Mouse (Mus musculus) activated CD4-positive, CD25-positive, alpha-beta regulatory T cell (primary cell): ENCODE data around the gene Cdan1. TPM values are rescaled to one million over a fixed set of nuclear protein-coding genes. Genes with fewer than 3 reads are reported as not detected.

Experiments used
- polyA plus RNA-seq, 2 experiments: library from polyadenylated mRNA; unstranded; fragments of 100-300 nt; shearing (Covaris generic); gene quantifications; one replicate each; pipeline ENCODE4 v1.2.1; 2017

Cdan1 gene
- 10 to 100 TPM; 23.1 to 27.2 TPM for polyA plus RNA-seq

DNA sequence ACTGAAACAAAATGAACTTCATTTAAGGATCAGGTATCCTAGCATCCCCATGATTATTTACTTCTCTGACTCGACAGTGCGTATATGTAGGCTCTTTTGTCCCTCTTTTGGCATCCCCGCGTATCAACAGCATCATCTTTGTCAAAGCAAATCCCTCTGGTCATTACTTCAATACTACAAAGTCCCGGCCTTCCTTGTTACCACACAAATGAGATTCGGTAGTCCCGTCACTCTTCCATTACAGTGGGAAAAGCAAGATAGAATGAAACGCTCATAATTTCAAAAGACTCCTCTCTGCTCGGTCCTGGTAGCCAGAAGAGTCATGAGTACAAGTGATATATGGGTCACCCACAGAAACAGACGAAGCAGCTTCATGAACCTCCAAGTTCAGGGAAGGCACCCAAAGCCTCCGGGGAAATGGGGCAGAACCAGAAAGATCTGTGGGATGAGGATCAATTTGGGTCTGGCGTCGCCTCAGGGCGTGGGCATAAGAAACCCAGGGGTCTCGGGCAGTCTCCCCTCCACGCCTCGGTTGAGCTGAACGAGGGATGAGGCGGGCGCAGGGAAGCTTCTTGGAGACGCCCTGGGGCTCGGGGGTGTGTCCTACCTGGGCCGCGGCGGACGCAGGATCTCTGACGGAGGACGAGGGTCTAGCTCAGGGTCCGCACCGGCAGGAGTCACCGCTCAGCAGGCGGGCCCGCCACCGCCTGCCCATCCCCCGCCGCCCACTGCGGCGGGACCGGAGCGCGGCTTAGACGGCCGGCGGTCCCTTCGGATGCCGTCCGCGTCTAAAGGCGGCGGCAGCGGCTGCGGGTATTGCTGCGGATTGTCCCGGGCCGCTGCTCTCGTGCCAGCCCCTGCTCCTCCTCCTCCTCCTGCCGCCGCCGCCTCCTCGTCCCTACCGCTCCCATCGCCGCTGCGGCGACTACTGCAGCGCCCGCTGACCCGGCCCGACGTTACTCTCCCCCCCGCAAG, at the start of gene Cdan1:
Cdan1 (minus strand) TSS at position 680 of the 975 bp plus-strand sequence.

DNA sequence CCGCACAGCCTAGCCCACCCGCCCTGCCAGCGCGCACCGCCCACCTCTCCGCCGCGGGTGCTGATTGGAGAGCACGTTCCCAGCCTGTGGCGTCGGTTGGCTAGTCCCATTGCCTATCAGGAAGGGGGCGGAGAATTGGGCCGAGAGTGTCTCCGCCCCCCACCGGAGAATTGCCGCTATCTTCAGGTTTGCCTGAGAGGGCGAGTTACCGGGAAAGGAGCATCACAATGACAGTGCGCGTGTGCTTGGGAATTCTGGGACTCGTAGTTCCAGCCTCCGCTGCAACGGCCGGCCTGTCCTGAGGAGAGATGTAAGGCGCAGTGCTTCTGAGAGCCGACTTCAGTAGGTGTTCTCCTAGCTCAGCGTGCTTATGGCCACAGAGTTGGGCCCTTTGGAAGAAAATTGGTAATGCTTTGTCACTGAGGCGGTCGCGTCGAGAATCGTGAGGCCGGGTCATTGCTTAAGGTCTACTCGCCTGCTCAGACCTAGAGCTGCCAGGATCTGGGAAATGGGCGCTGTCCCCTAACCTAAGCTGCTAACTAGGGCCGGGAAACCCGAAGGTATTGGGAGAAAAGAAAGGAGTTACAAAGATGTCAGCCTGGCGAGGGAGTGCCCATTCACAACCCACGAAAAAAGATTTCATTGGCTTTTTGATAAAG, 625 bp upstream of the Cdan1 start, which contains the start of gene Ttbk2:
Ttbk2 (minus strand) TSS at position 181 of the 659 bp plus-strand sequence.

Other genes with a start within 250 kb of the Cdan1 start
- gene Haus2, start 240.7 kb downstream of the Cdan1 start, polyA plus RNA-seq: 10 to 100 TPM; 17.6 to 26.7 TPM
- gene Lrrc57, start 240.6 kb downstream of the Cdan1 start, polyA plus RNA-seq: 10 to 100 TPM; 21.5 to 31.3 TPM
- 1 to 10 TPM; 1.2 to 1.3 TPM for gene Stard9, start 221.0 kb downstream of the Cdan1 start, polyA plus RNA-seq
- 1 to 10 TPM in 1 of 2 experiments, under 1 TPM in 1; 0.57 to 2.2 TPM for gene Ttbk2, start 476 bp upstream of the Cdan1 start, polyA plus RNA-seq
- 10 to 100 TPM; 40.6 to 50.9 TPM for gene Ubr1, start 120.6 kb upstream of the Cdan1 start, polyA plus RNA-seq
- 10 to 100 TPM; 21.8 to 25.6 TPM for gene Tmem62, start 126.9 kb upstream of the Cdan1 start, polyA plus RNA-seq
- 100 to 1,000 TPM; 132 to 161 TPM for gene Ccndbp1, start 158.3 kb upstream of the Cdan1 start, polyA plus RNA-seq
- gene Epb42, start 186.9 kb upstream of the Cdan1 start, polyA plus RNA-seq: 1 to 10 TPM in 1 of 2 experiments, not detected in 1; 1.2 TPM
- gene Tgm5, start 235.7 kb upstream of the Cdan1 start, polyA plus RNA-seq: under 1 TPM in 1 of 2 experiments, not detected in 1; 0.31 TPM